Mouse (Mus musculus): ENCODE measurements around the gene Tubb2a. TPM values are rescaled to one million over a fixed set of nuclear protein-coding genes. Genes with fewer than 3 reads are reported as not detected.

Tubb2a gene
- polyA plus RNA-seq, 1 experiment = 850 TPM

DNA sequence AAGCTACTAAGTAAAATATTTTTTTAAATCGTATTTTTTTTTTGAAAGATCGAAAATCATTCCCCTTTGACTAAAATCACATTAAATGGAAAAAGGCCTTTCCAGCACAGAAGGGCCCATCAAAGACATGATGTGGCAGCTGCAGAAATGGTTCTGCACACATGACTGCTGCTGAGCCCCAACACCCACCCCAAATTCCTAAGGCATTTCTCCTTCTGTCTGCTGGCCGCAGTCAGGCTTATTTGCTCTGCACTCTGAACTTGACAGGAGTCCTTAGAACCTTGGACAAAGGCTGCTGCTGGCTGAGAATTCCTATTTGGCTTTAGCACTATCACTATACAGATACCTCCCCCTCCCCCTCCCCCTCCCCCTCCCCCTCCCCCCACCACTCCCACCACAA lies 5.0 kb downstream of the Tubb2a start:
- 73% methylated on average over 3 of the region's 3 CpGs for WGBS
- TF ChIP-seq CTCF (IDR thresholded peaks at IDR 0.05; ENCODE audit: borderline replicate concordance, insufficient read depth, low read depth, low read length) = no peak
- TF ChIP-seq POLR2A (IDR thresholded peaks at IDR 0.05; ENCODE audit: borderline replicate concordance, insufficient read depth, low read length) = no peak
- Histone ChIP-seq H3K27ac (ENCODE audit: insufficient read depth, low read length) (no peak overlapping the region), H3K4me3 (replicated peaks; ENCODE audit: insufficient read depth, low read depth, low read length) (no peak overlapping the region), H3K4me1 (ENCODE audit: control insufficient read depth, insufficient read depth, low read length) (peaks cover 4% of the 10 kb centered on the region; the same call in 1 of the 2 replicates), H3K27me3 (ENCODE audit: control insufficient read depth, insufficient read depth, low read length) (no peaks in the 10 kb centered on the region)
- DNase-seq = no peak

DNA sequence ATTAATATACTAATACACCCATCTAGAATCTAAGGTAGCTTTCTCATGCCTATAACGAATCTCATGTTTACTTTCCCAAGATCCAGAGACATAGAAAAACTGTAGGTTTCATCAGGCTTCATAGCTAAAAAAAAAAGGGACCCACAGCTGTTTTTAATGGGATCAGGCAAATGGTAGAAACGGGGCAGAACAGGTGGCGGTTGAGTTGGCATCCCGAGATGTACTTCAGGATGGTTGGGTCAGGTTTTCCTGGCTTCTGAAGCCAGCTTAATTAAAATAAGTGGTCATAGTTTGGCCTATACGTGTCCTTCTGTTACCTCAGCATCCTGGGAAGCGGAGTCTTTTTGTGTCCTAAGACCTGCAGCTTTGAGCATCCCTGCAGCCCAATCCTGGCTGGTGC lies 6.0 kb downstream of the Tubb2a start:
- no peak for TF ChIP-seq POLR2A (IDR thresholded peaks at IDR 0.05; ENCODE audit: borderline replicate concordance, insufficient read depth, low read length)
- Histone ChIP-seq H3K4me1 (ENCODE audit: control insufficient read depth, insufficient read depth, low read length) (peaks cover 4% of the 10 kb centered on the region; the same call in 1 of the 2 replicates), H3K4me3 (replicated peaks; ENCODE audit: insufficient read depth, low read depth, low read length) (no peak overlapping the region), H3K27ac (ENCODE audit: insufficient read depth, low read length) (no peak overlapping the region), H3K27me3 (ENCODE audit: control insufficient read depth, insufficient read depth, low read length) (no peaks in the 10 kb centered on the region)
- 67% methylated on average over 6 of the region's 6 CpGs for WGBS
- no peak for DNase-seq

DNA sequence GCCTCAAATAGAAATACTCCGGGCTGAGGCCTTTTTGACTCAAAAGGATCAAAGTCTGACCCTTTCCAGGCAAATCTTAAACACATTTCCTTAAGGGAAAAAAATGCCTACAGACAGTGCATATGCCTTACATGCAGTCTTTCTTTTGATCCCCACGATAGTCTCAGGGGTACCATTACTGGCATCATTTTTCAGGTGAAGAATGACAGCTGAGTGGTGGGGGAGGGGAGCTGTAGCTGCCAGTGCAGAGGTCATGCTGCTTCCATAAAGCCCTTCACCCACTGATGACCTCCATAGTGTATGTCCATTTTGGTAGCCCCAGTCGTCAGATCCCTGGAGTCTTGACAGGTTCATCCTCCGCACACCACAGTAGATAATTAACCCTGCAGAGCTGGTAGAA lies 7.5 kb downstream of the Tubb2a start:
- DNase-seq = no peak
- H3K27ac ChIP-seq (ENCODE audit: insufficient read depth, low read length) = no peak overlapping the region
- no peaks in the 10 kb centered on the region for H3K4me1 ChIP-seq (ENCODE audit: control insufficient read depth, insufficient read depth, low read length)
- H3K27me3 ChIP-seq (ENCODE audit: control insufficient read depth, insufficient read depth, low read length) = no peaks in the 10 kb centered on the region
- H3K4me3 ChIP-seq (replicated peaks; ENCODE audit: insufficient read depth, low read depth, low read length) = no peak overlapping the region
- 79% methylated on average over 4 of the region's 4 CpGs for WGBS
- TF ChIP-seq POLR2A (IDR thresholded peaks at IDR 0.05; ENCODE audit: borderline replicate concordance, insufficient read depth, low read length) (no peak), CTCF (IDR thresholded peaks at IDR 0.05; ENCODE audit: borderline replicate concordance, insufficient read depth, low read depth, low read length) (no peak)

DNA sequence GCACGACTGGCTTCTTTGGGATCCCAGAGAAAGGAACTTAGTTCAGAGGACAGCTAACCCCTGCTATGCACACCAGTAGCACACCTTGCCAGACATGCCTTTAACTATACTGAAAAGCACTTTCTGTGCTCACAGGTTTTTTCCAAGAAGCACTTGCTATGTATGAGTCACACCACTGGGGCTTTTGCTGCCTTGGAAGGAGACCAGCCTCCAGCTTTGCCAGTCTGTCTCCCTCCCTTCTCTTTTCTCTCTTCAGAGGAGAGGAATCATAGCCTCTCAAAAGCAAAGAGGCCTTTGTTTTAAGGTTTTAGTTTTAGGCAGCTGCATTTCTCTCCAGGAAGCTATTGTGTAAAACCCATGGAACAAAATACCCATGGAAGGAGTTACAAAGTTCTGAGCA lies 11.5 kb downstream of the Tubb2a start:
- no peaks in the 10 kb centered on the region for H3K4me1 ChIP-seq (ENCODE audit: control insufficient read depth, insufficient read depth, low read length)
- WGBS = 43% methylated on average over 1 of the region's 1 CpGs
- H3K27me3 ChIP-seq (ENCODE audit: control insufficient read depth, insufficient read depth, low read length) = no peaks in the 10 kb centered on the region
- no peak overlapping the region for H3K27ac ChIP-seq (ENCODE audit: insufficient read depth, low read length)
- no peak overlapping the region for H3K4me3 ChIP-seq (replicated peaks; ENCODE audit: insufficient read depth, low read depth, low read length)
- TF ChIP-seq POLR2A (IDR thresholded peaks at IDR 0.05; ENCODE audit: borderline replicate concordance, insufficient read depth, low read length) = no peak
- DNase-seq = peak in 1 of 2 experiments; percentile 60

DNA sequence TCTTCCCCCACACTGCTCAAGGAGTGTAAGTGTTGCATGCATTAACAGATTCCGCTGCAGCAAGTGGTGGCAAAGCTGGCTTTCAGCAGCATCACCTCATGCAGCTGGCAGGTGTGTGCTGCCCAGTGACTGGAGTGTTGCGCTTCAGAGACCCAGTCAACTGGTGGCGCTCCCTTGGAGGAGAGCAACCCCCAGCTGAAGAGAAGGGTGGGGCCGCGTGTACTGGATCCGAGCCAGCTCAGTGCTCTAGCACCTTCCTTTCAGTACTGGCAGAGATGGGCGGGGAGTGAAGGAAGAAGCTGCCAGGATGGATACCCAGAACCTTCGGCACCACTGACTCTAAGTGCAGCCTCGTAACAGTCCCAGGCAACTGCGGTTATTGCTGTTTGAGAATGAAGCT lies 15.3 kb downstream of the Tubb2a start:
- TF ChIP-seq CTCF (IDR thresholded peaks at IDR 0.05; ENCODE audit: borderline replicate concordance, insufficient read depth, low read depth, low read length) = no peak
- no peak for TF ChIP-seq POLR2A (IDR thresholded peaks at IDR 0.05; ENCODE audit: borderline replicate concordance, insufficient read depth, low read length)
- no peak overlapping the region for H3K4me3 ChIP-seq (replicated peaks; ENCODE audit: insufficient read depth, low read depth, low read length)
- H3K27ac ChIP-seq (ENCODE audit: insufficient read depth, low read length) = no peak overlapping the region
- H3K27me3 ChIP-seq (ENCODE audit: control insufficient read depth, insufficient read depth, low read length) = no peaks in the 10 kb centered on the region
- 83% methylated on average over 10 of the region's 10 CpGs for WGBS
- DNase-seq = no peak
- H3K4me1 ChIP-seq (ENCODE audit: control insufficient read depth, insufficient read depth, low read length) = no peaks in the 10 kb centered on the region

DNA sequence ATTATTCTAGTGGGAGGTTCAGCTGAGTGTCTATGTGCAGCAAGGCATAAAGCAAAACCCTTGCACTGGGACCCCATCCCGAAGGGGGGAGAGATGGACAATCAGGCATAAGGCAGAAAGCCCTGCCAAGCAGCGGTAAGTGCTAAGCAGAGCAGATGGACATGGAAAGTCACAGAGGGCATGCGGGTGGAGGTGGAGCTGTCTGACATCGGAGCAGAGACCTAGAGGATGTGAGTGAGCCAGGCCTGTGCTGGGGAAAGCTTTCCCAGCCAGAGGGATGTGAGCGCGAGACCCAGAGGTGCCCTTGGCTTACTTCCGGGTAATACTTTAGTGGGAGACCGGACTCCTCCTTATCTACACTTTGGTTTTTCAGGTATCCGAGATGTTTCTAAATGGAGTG lies 17.7 kb downstream of the Tubb2a start:
- H3K27me3 ChIP-seq (ENCODE audit: control insufficient read depth, insufficient read depth, low read length) = no peaks in the 10 kb centered on the region
- TF ChIP-seq CTCF (IDR thresholded peaks at IDR 0.05; ENCODE audit: borderline replicate concordance, insufficient read depth, low read depth, low read length) (no peak), POLR2A (IDR thresholded peaks at IDR 0.05; ENCODE audit: borderline replicate concordance, insufficient read depth, low read length) (no peak)
- no peak overlapping the region for H3K27ac ChIP-seq (ENCODE audit: insufficient read depth, low read length)
- no peaks in the 10 kb centered on the region for H3K4me1 ChIP-seq (ENCODE audit: control insufficient read depth, insufficient read depth, low read length)
- H3K4me3 ChIP-seq (replicated peaks; ENCODE audit: insufficient read depth, low read depth, low read length) = no peak overlapping the region
- peak in 1 of 2 experiments; percentile 43 for DNase-seq
- 39% methylated on average over 9 of the region's 9 CpGs for WGBS

DNA sequence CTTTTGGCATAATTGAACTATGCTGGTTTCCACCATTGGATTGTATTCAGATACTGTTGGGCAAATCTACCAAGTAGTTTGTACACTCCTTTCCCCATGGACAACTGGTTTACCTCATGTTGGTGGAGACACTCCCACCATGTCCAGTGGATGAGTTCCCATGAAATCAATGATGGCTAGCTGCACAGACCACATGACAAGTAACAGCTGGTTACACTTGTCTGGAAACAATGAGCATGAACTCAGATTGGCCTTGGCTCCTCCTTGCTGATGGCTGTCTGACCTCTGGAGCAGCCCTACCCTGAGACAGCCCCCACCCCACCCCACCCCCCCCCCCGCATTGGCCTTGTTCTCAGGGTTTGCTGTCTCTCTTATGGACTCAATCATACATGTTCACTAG lies 20.6 kb downstream of the Tubb2a start:
- Histone ChIP-seq H3K27ac (ENCODE audit: insufficient read depth, low read length) (no peak overlapping the region), H3K4me3 (replicated peaks; ENCODE audit: insufficient read depth, low read depth, low read length) (no peak overlapping the region), H3K27me3 (ENCODE audit: control insufficient read depth, insufficient read depth, low read length) (no peaks in the 10 kb centered on the region), H3K4me1 (ENCODE audit: control insufficient read depth, insufficient read depth, low read length) (peaks cover 8% of the 10 kb centered on the region)
- WGBS = 78% methylated on average over 1 of the region's 1 CpGs
- no peak for DNase-seq
- TF ChIP-seq POLR2A (IDR thresholded peaks at IDR 0.05; ENCODE audit: borderline replicate concordance, insufficient read depth, low read length) = no peak
- TF ChIP-seq CTCF (IDR thresholded peaks at IDR 0.05; ENCODE audit: borderline replicate concordance, insufficient read depth, low read depth, low read length) = no peak

DNA sequence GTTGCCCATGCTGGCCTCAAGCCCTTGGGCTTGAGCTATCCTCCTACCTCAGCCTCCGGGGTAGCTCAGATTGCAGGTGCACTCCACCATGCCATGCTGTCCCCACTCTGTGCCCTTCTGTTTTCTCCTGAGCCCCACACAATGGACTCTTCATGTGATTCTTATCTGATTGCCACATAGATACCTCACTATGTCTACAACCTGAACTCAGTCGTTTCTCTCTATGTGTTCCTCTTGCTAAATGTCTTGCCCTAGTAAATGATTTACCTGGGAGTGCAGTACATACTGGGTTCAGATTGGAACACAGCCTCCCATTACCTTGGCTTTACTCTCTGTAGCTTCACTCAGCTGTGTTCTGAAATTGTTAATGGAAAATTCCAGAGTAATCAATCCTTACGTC lies 22.8 kb downstream of the Tubb2a start:
- Histone ChIP-seq H3K4me3 (replicated peaks; ENCODE audit: insufficient read depth, low read depth, low read length) (no peak overlapping the region), H3K27ac (ENCODE audit: insufficient read depth, low read length) (no peak overlapping the region), H3K4me1 (ENCODE audit: control insufficient read depth, insufficient read depth, low read length) (peaks cover 8% of the 10 kb centered on the region), H3K27me3 (ENCODE audit: control insufficient read depth, insufficient read depth, low read length) (no peaks in the 10 kb centered on the region)
- TF ChIP-seq POLR2A (IDR thresholded peaks at IDR 0.05; ENCODE audit: borderline replicate concordance, insufficient read depth, low read length) (no peak), CTCF (IDR thresholded peaks at IDR 0.05; ENCODE audit: borderline replicate concordance, insufficient read depth, low read depth, low read length) (no peak)
- no peak for DNase-seq
- WGBS = 88% methylated on average over 3 of the region's 3 CpGs
